Mouse (Mus musculus): ENCODE results near the gene Per1. TPM values are rescaled to one million over a fixed set of nuclear protein-coding genes. Genes with fewer than 3 reads are reported as not detected.

Gene Per1
- polyA plus RNA-seq, 1 experiment from 2014 or later: 13.4 TPM

- H3K4me1 ChIP-seq (replicated peaks; ENCODE audit: control insufficient read depth, insufficient read depth, low read length): peaks cover 18% of the 10 kb centered on the region
- H3K9ac ChIP-seq (ENCODE audit: low read length): peak within 1 kb of the TSS; percentile 77
- H3K9me3 ChIP-seq (ENCODE audit: control insufficient read depth, low read length): no peaks in the 10 kb centered on the region
- under 1% methylated on average over 47 of the region's 47 CpGs for WGBS
- DNase-seq (ENCODE audit: low spot score) (peak; percentile 95), ATAC-seq (replicated peaks; ENCODE audit: low FRiP score, low TSS enrichment, low read depth) (peak; percentile 83)
- no peaks in the 10 kb centered on the region for H3K36me3 ChIP-seq (ENCODE audit: control insufficient read depth, insufficient read depth, low read length)
- peak within 1 kb of the TSS; percentile 91 for H3K27ac ChIP-seq (ENCODE audit: low read depth)
- H3K4me2 ChIP-seq (ENCODE audit: low read length): peak within 1 kb of the TSS; percentile 71
- no peaks in the 10 kb centered on the region for H3K27me3 ChIP-seq (replicated peaks; ENCODE audit: control insufficient read depth, insufficient read depth, low read length)
- H3K4me3 ChIP-seq (ENCODE audit: low read depth, low read length): peak within 1 kb of the TSS; percentile 71
These were observed 24.3 kb upstream of the Per1 start, which contains the start of gene Tmem107 for GRCm38 (mm10) chr11:69070590-69071222. Tmem107 (plus strand) TSS chr11:69070806.

DNA sequence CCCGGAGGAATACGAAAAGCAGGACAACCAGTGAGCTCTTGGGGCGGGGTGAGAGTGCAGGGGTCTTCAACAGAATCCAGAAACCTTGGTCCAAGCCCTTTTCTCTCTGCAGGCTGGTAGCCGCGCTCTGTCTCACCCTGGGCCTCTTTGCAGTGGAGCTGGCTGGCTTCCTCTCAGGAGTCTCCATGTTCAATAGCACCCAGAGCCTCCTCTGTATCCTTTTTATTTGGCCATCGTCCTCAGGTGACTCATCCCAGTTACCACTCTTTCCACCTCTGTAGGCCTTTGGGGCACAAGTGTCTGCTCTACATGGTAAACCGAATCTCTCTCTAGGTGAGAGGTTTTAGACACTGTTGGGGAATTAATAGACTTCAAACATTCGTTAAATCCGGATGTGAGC lies 23.8 kb upstream of the Per1 start:
- Histone ChIP-seq H3K4me3 (ENCODE audit: low read depth, low read length) (peak overlapping the region; percentile 71), H3K4me2 (ENCODE audit: low read length) (peak overlapping the region; percentile 71), H3K27ac (ENCODE audit: low read depth) (peak overlapping the region; percentile 91), H3K36me3 (ENCODE audit: control insufficient read depth, insufficient read depth, low read length) (no peaks in the 10 kb centered on the region), H3K9me3 (ENCODE audit: control insufficient read depth, low read length) (no peaks in the 10 kb centered on the region), H3K9ac (ENCODE audit: low read length) (peak overlapping the region; percentile 77), H3K4me1 (replicated peaks; ENCODE audit: control insufficient read depth, insufficient read depth, low read length) (peaks cover 18% of the 10 kb centered on the region), H3K27me3 (replicated peaks; ENCODE audit: control insufficient read depth, insufficient read depth, low read length) (no peaks in the 10 kb centered on the region)
- ATAC-seq (replicated peaks; ENCODE audit: low FRiP score, low TSS enrichment, low read depth) (no peak), DNase-seq (ENCODE audit: low spot score) (peak; percentile 61)
- 27% methylated on average over 9 of the region's 9 CpGs for WGBS

DNA sequence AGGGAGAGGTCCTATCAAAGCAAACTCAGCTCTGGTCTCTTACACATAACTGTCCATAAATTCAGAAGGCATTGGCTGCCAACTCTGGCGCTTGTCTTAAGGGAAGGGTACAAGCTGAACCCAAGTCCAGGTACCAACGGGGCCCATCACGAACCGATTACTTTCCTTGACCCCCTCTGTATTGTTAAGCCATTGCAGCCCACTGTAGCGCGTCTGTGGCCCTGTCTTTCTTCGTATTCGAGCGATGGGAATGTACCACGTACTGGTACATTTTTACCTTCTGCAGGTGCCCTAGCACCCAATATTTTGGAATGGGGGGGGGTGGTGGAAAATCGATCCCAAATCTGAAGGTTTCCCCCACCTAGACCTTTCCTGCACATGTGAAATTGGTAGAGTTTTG lies 22.8 kb upstream of the Per1 start:
- 85% methylated on average over 11 of the region's 11 CpGs for WGBS
- Histone ChIP-seq H3K9me3 (ENCODE audit: control insufficient read depth, low read length) (no peaks in the 10 kb centered on the region), H3K9ac (ENCODE audit: low read length) (no peak overlapping the region), H3K27ac (ENCODE audit: low read depth) (peak overlapping the region; percentile 94; the same call in 1 of the 2 replicates), H3K4me3 (ENCODE audit: low read depth, low read length) (peak overlapping the region; percentile 25), H3K27me3 (replicated peaks; ENCODE audit: control insufficient read depth, insufficient read depth, low read length) (no peaks in the 10 kb centered on the region), H3K4me2 (ENCODE audit: low read length) (peak overlapping the region; percentile 46), H3K4me1 (replicated peaks; ENCODE audit: control insufficient read depth, insufficient read depth, low read length) (peaks cover 18% of the 10 kb centered on the region), H3K36me3 (ENCODE audit: control insufficient read depth, insufficient read depth, low read length) (no peaks in the 10 kb centered on the region)
- no peak for DNase-seq (ENCODE audit: low spot score)
- no peak for ATAC-seq (replicated peaks; ENCODE audit: low FRiP score, low TSS enrichment, low read depth)

GRCm38 (mm10) chr11:69072666-69073064 lies 22.4 kb upstream of the Per1 start:
- no peaks in the 10 kb centered on the region for H3K9me3 ChIP-seq (ENCODE audit: control insufficient read depth, low read length)
- 6% methylated on average over 9 of the region's 9 CpGs for WGBS
- peak overlapping the region; percentile 46 for H3K4me2 ChIP-seq (ENCODE audit: low read length)
- H3K27me3 ChIP-seq (replicated peaks; ENCODE audit: control insufficient read depth, insufficient read depth, low read length): no peaks in the 10 kb centered on the region
- DNase-seq (ENCODE audit: low spot score) (no peak), ATAC-seq (replicated peaks; ENCODE audit: low FRiP score, low TSS enrichment, low read depth) (no peak)
- H3K9ac ChIP-seq (ENCODE audit: low read length): peak overlapping the region; percentile 70
- peak overlapping the region; percentile 25 for H3K4me3 ChIP-seq (ENCODE audit: low read depth, low read length)
- H3K36me3 ChIP-seq (ENCODE audit: control insufficient read depth, insufficient read depth, low read length): no peaks in the 10 kb centered on the region
- H3K4me1 ChIP-seq (replicated peaks; ENCODE audit: control insufficient read depth, insufficient read depth, low read length): peaks cover 18% of the 10 kb centered on the region
- peak overlapping the region; percentile 94 for H3K27ac ChIP-seq (ENCODE audit: low read depth)

DNA sequence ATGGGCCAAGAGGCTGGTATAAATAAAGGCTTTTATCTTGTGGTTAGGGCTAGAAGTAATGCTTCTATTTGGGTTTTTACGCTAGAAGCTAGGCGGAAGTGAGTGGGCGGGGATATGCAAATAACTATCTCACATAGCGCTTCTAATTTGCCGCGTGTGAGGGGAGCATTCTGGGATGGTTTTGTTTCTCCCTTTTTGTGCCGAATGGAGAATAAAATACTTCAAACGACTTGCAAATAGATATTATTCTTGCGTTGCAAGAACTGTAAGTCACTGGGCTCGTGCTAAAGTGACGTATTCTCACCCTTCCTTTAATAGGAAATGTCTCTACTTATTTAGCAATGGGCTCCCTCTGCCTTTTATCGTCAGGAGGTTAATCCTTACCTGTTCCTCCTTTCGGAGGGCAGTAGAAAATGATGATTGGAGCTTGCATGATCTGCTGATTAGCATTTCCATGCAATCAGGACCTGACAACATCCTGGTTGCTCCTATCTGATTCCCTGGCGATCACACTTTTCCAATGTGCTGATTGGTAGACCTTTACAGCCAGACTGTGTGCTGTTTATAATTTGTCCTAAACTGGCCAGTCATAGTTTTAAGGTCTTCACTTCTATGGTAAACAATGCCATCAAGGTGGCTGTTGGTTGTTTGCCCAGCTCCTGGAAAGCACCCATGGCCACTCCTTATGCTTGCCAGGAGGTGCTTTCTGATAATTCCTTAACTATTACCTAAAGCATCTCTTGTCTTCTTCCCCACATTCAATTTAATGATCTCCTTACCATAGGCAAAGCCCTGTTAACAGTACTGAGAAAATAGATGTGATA lies 21.7 kb upstream of the Per1 start:
- H3K4me1 ChIP-seq (replicated peaks; ENCODE audit: control insufficient read depth, insufficient read depth, low read length): peaks cover 18% of the 10 kb centered on the region
- H3K36me3 ChIP-seq (ENCODE audit: control insufficient read depth, insufficient read depth, low read length): no peaks in the 10 kb centered on the region
- DNase-seq (ENCODE audit: low spot score) (peak; percentile 90), ATAC-seq (replicated peaks; ENCODE audit: low FRiP score, low TSS enrichment, low read depth) (peak; percentile 73)
- H3K9ac ChIP-seq (ENCODE audit: low read length): peak overlapping the region; percentile 70
- H3K4me2 ChIP-seq (ENCODE audit: low read length): peak overlapping the region; percentile 46
- H3K4me3 ChIP-seq (ENCODE audit: low read depth, low read length): peak overlapping the region; percentile 25
- under 1% methylated on average over 14 of the region's 14 CpGs for WGBS
- H3K27ac ChIP-seq (ENCODE audit: low read depth): peak overlapping the region; percentile 94
- no peaks in the 10 kb centered on the region for H3K9me3 ChIP-seq (ENCODE audit: control insufficient read depth, low read length)
- H3K27me3 ChIP-seq (replicated peaks; ENCODE audit: control insufficient read depth, insufficient read depth, low read length): no peaks in the 10 kb centered on the region

DNA sequence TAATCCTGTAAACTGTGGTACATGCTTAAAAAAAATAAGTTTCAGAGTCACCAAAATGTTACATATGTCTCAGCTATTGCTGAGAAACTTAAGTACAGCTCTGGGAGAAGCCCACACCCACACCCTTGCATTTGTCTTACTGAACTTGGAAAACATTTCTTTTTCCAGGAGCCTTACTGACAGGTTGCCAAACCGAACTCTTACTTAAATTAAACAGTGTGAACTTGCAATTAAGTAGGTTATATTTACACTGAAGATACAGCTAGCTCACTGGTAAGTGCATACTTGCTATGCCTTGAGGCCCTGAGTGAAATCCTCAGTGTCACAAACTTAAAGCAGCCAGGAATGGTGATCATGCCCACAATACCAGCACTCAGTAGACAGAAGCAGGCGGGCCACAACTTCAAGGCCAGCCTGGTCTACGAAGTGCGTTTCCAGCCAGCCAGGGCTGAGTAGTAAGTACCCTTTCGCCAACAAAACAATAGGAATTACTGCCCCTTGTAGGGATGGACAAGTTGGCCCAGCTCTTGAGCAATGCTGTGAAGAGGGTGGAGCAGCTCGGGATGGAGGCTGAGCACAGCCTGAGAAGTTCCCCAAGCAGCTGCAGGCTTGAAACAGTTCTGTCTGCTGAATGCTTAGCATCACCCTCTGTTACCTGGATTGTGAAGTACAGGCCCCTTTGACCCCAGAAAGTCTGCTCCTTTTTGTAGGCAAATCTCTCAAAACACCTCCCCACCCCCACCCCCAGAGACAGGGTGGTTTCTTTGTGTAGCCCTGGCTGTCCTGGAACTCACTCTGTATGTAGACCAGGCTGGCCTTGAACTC lies 20.9 kb upstream of the Per1 start:
- H3K36me3 ChIP-seq (ENCODE audit: control insufficient read depth, insufficient read depth, low read length): no peaks in the 10 kb centered on the region
- DNase-seq (ENCODE audit: low spot score): no peak
- H3K27me3 ChIP-seq (replicated peaks; ENCODE audit: control insufficient read depth, insufficient read depth, low read length): no peaks in the 10 kb centered on the region
- H3K9ac ChIP-seq (ENCODE audit: low read length): no peak overlapping the region
- H3K4me1 ChIP-seq (replicated peaks; ENCODE audit: control insufficient read depth, insufficient read depth, low read length): peaks cover 18% of the 10 kb centered on the region
- no peak for ATAC-seq (replicated peaks; ENCODE audit: low FRiP score, low TSS enrichment, low read depth)
- no peaks in the 10 kb centered on the region for H3K9me3 ChIP-seq (ENCODE audit: control insufficient read depth, low read length)
- WGBS: 43% methylated on average over 6 of the region's 6 CpGs
- H3K27ac ChIP-seq (ENCODE audit: low read depth): peak overlapping the region; percentile 94
- no peak overlapping the region for H3K4me2 ChIP-seq (ENCODE audit: low read length)
- H3K4me3 ChIP-seq (ENCODE audit: low read depth, low read length): no peak overlapping the region

- Histone ChIP-seq H3K9ac (ENCODE audit: low read length) (no peak overlapping the region), H3K4me1 (replicated peaks; ENCODE audit: control insufficient read depth, insufficient read depth, low read length) (peaks cover 18% of the 10 kb centered on the region), H3K4me3 (ENCODE audit: low read depth, low read length) (no peak overlapping the region), H3K36me3 (ENCODE audit: control insufficient read depth, insufficient read depth, low read length) (no peaks in the 10 kb centered on the region), H3K27me3 (replicated peaks; ENCODE audit: control insufficient read depth, insufficient read depth, low read length) (no peaks in the 10 kb centered on the region), H3K27ac (ENCODE audit: low read depth) (0 out of 2 replicates have a peak overlapping the region, but pooled peaks have one; percentile 94), H3K4me2 (ENCODE audit: low read length) (no peak overlapping the region), H3K9me3 (ENCODE audit: control insufficient read depth, low read length) (no peaks in the 10 kb centered on the region)
- WGBS: 47% methylated on average over 2 of the region's 2 CpGs
- no peak for ATAC-seq (replicated peaks; ENCODE audit: low FRiP score, low TSS enrichment, low read depth)
- DNase-seq (ENCODE audit: low spot score): no peak
These were observed 20.3 kb upstream of the Per1 start for GRCm38 (mm10) chr11:69074776-69075069.

DNA sequence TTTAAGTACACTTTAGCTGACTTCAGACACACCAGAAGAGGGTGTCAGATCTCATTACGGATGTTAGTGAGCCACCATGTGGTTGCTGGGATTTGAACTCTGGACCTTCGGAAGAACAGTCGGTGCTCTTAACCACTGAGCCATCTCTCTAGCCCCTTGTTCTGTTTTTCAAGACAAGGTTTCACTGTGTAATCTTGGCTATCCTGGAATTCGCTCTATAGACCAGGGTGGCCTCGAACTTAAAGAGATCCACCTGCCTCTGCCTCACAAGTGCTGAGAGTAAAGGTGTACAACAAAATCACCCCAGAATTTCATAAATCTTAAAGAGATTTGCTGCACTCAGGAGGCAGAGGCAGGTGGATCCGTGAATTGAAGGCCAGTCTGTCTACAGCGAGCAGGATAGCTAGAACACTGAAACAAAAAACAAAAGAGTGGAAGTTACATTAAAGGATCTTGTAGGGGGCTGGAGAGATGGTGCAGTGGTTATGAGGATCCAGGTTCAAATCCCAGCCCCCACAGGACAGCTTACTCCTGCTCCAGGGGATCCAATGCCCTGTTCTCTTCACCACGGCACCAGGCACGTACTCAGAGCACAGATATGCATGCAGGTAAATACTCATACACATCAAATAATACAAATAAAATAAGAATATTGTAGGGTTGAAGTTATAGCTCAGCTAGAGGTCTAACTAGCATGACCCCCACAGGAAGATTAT lies 19.1 kb upstream of the Per1 start:
- Histone ChIP-seq H3K27ac (ENCODE audit: low read depth) (no peak overlapping the region), H3K36me3 (ENCODE audit: control insufficient read depth, insufficient read depth, low read length) (no peaks in the 10 kb centered on the region), H3K27me3 (replicated peaks; ENCODE audit: control insufficient read depth, insufficient read depth, low read length) (no peaks in the 10 kb centered on the region), H3K4me3 (ENCODE audit: low read depth, low read length) (no peak overlapping the region), H3K4me1 (replicated peaks; ENCODE audit: control insufficient read depth, insufficient read depth, low read length) (peaks cover 18% of the 10 kb centered on the region), H3K9ac (ENCODE audit: low read length) (no peak overlapping the region), H3K4me2 (ENCODE audit: low read length) (no peak overlapping the region), H3K9me3 (ENCODE audit: control insufficient read depth, low read length) (no peaks in the 10 kb centered on the region)
- DNase-seq (ENCODE audit: low spot score) (no peak), ATAC-seq (replicated peaks; ENCODE audit: low FRiP score, low TSS enrichment, low read depth) (no peak)
- 59% methylated on average over 8 of the region's 9 CpGs for WGBS
